Mouse (Mus musculus) CD4-positive helper T cell, adult 2 months (primary cell): ENCODE results near the gene Tpp1.

Source experiments
- DNase-seq: peaks from one replicate; pipeline ENCODE4 v3.0.0-alpha.2; 2012; ENCODE audit warnings: low read depth, missing footprints, low spot score

Gene Tpp1

GRCm38 (mm10) chr7:105751491-105752433 lies at the start of gene Tpp1:
Gene Tpp1, minus strand, starts transcription at chr7:105752235.
- DNase-seq, result peak; percentile 94

- DNase-seq, result no peak
Observed at GRCm38 (mm10) chr7:105796972-105797371, 44.9 kb upstream of the Tpp1 start.

GRCm38 (mm10) chr7:105795759-105796366 lies 43.8 kb upstream of the Tpp1 start:
- no peak for DNase-seq

- no peak for DNase-seq
Observed at GRCm38 (mm10) chr7:105793701-105794100, 41.7 kb upstream of the Tpp1 start.

- no peak for DNase-seq
Observed at GRCm38 (mm10) chr7:105791147-105791546, 39.1 kb upstream of the Tpp1 start.

GRCm38 (mm10) chr7:105787285-105788140 lies 35.5 kb upstream of the Tpp1 start, which contains the start of gene Dchs1:
Gene Dchs1, minus strand, starts transcription at chr7:105787654.
- DNase-seq, result peak; percentile 17

- DNase-seq, result no peak
Observed at GRCm38 (mm10) chr7:105786506-105787284, 34.7 kb upstream of the Tpp1 start.

GRCm38 (mm10) chr7:105784556-105784955 lies 32.5 kb upstream of the Tpp1 start:
- no peak for DNase-seq

- DNase-seq, result no peak
Observed at GRCm38 (mm10) chr7:105783861-105784260, 31.8 kb upstream of the Tpp1 start.

- DNase-seq, result peak; percentile 15
Observed at GRCm38 (mm10) chr7:105778553-105779265, 26.7 kb upstream of the Tpp1 start.

GRCm38 (mm10) chr7:105777797-105778552 lies 25.9 kb upstream of the Tpp1 start:
- no peak for DNase-seq

- DNase-seq, result no peak
Observed at GRCm38 (mm10) chr7:105777316-105777715, 25.3 kb upstream of the Tpp1 start.

- no peak for DNase-seq
Observed at GRCm38 (mm10) chr7:105776026-105776425, 24.0 kb upstream of the Tpp1 start.

- no peak for DNase-seq
Observed at GRCm38 (mm10) chr7:105774661-105775060, 22.6 kb upstream of the Tpp1 start.

GRCm38 (mm10) chr7:105773041-105773440 lies 21.0 kb upstream of the Tpp1 start:
- no peak for DNase-seq

- no peak for DNase-seq
Observed at GRCm38 (mm10) chr7:105772331-105772730, 20.3 kb upstream of the Tpp1 start.

GRCm38 (mm10) chr7:105769959-105770358 lies 17.9 kb upstream of the Tpp1 start:
- no peak for DNase-seq

- DNase-seq, result no peak
Observed at GRCm38 (mm10) chr7:105767729-105768165, 15.7 kb upstream of the Tpp1 start.

- no peak for DNase-seq
Observed at GRCm38 (mm10) chr7:105764331-105764730, 12.3 kb upstream of the Tpp1 start.
